29 mouse cellular contexts compared by ENCODE assay signal in genomic region chr3:158356706-158357105, GRCm38 (mm10).
"Had no signal": no experiment of that assay in that cellular context is flagged by ENCODE, and none has a peak within 500 bp of the region (broad histone marks: within the 10 kb centered on the region; RNA-seq: fewer than 3 reads in every experiment).

No protein-coding gene starts in this region.

- ATAC-seq: liver, embryonic 12.5 days; liver, postnatal 0 days; lung, postnatal 0 days; midbrain, embryonic 13.5 days; midbrain, embryonic 15.5 days; midbrain, embryonic 16.5 days had no signal

- DNase-seq: left cerebral cortex, postnatal 4 days; liver; liver, embryonic 13.5 days; liver, postnatal 0 days; lung, adult 18-20 months; lung, adult 2 months; lung, embryonic 14.5 days; lung, postnatal 10 days; lung, postnatal 14 days; lung, postnatal 36 days; lung, postnatal 4 days; midbrain, embryonic 14.5 days had no signal

- H3K27ac ChIP-seq: limb, embryonic 10.5 days; limb, embryonic 12.5 days; limb, embryonic 13.5 days; limb, embryonic 15.5 days; liver, embryonic 12.5 days; liver, embryonic 13.5 days; liver, embryonic 14.5 days; liver, embryonic 15.5 days; lung, embryonic 15.5 days; macrophage; midbrain, embryonic 10.5 days; midbrain, embryonic 12.5 days; midbrain, embryonic 13.5 days; midbrain, embryonic 15.5 days had no signal

- H3K4me3 ChIP-seq: limb, embryonic 10.5 days; limb, embryonic 12.5 days; limb, embryonic 13.5 days; limb, embryonic 15.5 days; liver, embryonic 12.5 days; liver, embryonic 13.5 days; liver, embryonic 15.5 days; lung, embryonic 15.5 days; megakaryocyte, embryonic 14.5 days; midbrain, embryonic 10.5 days; midbrain, embryonic 12.5 days; midbrain, embryonic 13.5 days; midbrain, embryonic 15.5 days; myocyte had no signal
